Mouse (Mus musculus) skeletal muscle tissue, adult 2 months (tissue): ENCODE data around the gene Plppr1.
"Not testable (repeated sequence)": the region's sequence is repeated elsewhere in the genome, so short reads cannot be mapped to it uniquely, and the experiment has no call there.

Experiments used
- DNase-seq: peaks from one replicate; pipeline ENCODE4 v3.0.0-alpha.2; 2012; ENCODE audit warnings: low read depth, low spot score

Gene Plppr1

DNA sequence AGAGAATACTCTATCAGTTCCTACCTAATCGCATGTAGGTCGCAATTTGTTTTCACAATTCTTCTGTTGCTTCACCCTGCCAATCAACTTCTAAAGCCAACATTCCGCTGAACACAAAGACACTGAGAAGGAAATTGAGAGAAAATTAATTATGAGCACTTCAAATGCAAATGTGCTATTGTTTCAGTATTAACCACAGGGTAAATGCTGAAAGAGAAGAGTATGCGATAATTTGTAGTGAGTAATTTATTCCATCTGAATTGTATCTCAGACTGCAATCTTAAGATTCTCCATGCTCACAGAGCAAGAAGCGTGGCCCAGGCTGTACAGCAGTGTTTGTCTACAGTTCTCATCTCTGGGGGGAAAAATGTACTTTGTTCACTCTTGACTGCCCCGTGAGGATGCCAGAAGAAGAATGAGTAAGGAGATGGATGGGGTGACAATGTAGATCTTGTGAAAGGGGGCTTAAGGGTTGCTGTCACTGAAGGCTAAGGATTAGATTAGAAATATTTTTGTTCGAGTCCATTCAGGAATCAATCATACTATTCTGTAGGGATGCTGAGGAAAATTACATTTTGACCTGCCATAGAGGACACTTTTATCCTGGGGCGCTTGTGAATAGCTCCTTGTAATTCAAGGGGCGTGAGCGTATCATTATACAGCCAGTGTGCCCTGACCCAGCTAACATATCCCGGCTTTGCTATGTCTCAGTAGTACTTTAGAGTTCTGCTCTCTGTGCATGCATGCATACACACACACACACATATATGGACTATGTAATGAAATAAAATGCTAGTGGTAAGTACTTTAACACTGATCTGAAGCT, 173.3 kb downstream of the Plppr1 start:
- no peak for DNase-seq

DNA sequence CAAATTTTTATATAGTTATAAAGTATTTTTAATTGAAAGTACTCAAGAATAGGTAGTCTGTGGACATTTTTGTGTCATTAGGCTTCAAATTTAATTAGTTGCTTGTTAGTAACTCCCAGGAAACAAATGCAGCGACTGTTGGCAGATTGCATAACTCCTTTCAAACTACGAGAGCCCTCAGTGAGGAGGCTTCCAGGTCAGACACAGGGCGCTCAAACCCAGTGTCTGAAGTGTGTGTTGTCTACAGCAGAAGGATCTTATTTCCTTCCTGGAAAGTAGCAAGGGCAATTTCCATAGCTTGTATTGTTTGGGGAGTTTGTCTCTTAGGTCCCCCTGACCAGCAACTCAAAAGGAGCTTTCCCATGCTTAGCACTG, 173.9 kb downstream of the Plppr1 start:
- DNase-seq, result no peak

DNA sequence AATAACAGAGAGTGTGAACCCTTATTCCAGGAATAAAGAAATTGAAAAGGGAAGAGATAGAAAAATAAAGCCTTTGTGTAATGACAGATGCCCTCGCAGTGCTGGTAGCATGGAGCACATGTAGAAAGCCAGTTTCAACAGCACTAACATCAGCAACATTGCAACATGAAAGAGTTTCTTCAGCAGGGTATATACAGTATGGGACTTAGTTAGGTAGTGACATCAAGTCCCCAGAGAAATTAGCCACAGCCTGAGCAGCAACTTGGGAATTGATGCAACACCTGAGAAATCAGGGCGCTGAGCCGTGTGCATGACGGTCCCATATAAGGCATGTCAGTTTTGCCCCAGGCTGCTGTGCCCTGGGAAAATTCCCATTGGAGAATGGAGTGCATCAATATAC, 179.0 kb downstream of the Plppr1 start:
- no peak for DNase-seq

DNA sequence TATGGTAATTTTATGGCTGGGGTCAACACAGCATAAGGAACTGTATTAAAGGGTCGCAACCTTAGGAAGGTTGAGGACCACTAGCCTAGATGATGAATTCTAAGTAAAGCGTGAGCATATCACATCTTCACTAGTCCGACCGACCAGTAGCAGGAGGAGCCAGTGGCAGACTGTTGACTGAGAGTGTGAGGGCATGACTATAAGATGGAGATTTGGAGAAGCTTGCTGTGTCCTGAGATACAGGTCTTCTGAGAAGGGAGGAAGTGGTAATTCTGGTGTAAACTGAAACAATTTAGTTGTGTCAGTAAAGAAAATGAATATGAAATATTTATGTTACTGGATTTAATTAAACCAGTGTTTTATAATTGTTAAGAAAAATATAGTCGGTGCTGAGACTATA, 180.4 kb downstream of the Plppr1 start:
- no peak for DNase-seq

DNA sequence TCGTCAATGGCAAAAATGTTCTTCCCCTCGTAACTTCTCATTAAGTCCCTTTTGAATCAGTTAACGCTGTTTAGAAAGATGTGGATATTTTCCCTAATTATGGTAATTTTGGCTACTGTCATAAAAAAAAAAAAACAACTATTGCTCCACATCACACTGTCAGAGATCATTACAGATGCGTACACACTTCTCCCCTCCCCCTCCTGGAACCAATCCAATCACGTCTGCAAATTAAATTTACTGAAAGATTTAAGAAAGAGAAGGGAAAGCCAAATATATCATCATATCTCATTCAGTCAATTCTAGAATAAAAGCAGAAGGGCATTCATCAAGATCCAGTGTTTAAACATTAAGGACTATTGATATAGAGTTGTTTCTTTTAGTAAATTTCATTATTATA, 185.7 kb downstream of the Plppr1 start:
- DNase-seq, result no peak

DNA sequence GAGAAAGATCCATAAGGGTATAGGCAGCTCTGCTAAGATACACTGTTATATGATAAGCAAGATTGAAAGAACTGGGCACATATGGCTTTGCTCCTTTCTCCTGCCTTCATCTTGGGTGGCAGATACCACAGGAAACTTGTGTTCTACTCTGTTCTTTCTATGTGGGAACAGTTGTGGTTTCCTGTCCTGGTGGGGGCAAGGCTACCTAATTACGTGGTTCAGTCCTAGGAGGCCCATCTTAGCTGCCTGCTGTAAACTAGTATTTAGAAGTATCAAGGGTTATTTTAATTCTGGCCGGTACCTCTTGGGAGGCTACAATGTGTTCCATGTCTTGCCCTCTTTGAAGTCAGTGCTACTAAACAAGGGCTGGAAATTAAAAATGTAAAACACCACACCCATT, 186.2 kb downstream of the Plppr1 start:
- no peak for DNase-seq

DNA sequence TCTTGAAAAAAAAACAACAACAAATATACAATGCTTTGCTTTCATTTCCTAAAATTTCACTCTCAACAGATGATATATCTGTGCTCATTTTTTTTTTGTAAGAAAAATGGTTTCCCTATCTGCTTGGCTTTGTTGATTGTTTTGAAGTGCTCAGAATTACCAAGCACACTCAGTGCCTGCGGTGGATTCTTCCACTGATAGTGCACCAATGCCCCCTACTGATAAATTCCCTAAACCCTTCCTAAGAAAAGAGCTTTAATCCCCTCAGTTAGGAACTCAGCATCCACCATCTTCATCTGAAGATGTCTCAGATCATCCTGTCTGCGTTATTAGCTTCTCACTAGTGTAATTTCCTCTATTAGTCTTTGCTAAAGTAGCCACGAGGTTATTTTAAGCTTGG, 192.2 kb downstream of the Plppr1 start:
- no peak for DNase-seq

DNA sequence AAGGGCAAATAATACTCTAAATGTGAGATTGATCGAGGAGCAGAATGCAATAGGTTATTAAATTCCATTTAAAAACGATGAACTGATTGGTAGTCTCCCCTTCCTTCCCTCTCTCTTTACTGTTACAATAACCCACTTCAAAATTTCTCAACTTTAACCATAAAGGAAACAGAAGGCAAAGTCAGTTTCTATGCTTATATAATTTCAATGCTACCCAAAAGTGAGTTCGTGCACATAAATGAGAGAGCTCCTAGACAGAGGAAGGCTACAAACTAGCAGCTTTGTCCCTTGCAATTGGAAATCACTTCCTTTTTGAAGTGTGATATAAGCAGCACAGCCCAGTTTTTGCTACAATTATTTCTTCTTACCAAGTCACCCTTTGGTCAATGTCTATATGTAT, 193.1 kb downstream of the Plppr1 start:
- no peak for DNase-seq

DNA sequence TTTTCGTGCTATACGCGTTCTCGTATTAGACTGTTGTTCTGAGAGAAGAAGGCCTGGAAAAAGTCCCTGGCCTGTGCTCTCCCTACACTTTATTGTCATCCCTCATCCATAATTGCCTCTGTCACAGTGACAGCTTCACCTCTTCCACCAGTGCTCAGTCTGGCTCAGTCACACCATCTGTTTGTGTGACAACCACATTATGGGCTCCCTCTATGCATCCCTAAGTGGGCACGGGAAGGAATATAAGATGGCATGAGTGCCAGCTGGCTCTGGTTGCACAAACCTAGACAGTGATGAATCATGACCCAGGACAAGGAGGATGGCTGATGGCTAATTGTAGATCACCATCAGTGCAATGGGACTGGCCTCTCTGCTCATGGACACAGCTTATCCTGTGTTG, 219.4 kb downstream of the Plppr1 start:
- no peak for DNase-seq

DNA sequence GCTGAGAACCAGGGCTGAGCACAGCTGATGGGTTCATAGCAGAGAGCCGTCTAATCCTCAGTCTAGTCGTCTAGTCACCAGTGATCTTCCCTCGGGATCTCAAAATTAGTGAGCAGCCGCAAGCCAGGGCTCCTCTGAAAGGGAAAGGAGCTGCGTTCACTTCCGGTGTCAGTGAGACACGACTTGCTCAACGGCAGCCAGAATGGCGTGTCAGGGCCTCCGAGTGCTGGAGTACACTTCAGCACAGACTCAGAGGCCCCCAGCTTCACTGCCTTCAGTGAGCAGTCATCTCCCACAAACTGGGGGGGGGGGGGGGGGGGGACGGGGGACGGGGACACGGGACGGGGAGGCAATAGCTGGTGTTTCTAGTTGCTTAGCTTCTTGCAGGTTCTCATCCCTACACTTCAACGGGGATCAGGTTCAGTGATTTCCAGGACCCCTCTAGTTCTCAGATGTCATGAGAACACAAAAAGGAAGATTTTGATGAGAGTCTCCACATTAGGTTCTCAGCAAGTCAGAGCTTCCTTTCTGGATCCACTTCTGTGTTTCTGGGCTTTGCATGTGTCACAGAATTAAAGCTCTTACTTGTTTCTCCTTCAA, 225.7 kb downstream of the Plppr1 start:
- DNase-seq, result no peak

DNA sequence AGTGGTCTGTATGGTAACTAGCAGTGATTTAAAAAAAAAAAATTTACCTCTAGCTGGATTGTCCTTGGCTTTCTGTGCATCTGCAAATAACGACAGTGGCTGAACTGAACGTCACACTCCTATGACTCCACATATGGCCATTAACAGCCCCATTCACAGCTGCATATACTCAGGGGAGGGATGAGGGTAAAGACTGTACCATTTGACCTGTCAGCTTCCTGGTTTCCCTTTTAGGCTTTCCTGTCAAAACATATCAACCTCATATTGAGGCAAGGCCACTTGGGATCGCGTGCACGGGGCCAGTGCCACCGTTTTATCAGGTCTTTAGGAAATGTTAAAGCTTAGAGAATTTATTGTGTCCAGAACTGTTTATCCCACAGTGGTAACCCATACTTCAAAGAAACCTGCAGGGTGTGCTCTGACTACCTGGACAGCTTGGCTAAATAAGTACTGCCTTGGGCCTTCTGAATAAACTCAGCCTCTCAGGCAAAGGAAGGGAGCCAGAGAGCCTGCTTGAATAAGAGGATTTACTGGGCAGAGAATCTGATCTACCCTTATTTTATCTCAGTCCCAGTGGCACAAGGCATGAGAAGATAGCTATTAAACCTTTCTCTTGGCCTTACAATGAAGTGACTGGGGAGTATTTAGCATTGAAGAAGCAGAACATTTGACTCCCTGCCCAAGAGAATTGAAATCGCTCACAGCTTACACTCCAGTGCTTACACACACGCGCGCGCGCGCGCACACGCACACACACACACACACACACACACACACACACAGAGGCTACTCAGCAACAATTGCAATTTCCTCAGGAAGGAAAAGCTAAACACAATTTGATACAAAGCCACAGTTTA, 226.5 kb downstream of the Plppr1 start:
- DNase-seq, result no peak

DNA sequence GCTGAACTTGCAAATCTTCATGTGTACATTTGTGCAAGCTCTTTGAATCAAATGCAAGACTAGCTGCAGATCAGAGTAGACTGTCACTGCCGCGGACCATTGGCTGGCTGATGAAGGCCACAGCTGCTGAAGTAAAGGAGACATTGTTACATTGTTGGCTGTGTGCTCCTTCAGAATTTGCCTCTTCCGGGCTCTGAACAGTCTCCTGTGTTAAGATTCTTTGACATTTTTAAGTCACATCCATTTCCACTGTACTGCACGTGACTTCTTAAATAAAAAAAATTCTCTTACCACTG, 227.1 kb downstream of the Plppr1 start:
- DNase-seq, result no peak

DNA sequence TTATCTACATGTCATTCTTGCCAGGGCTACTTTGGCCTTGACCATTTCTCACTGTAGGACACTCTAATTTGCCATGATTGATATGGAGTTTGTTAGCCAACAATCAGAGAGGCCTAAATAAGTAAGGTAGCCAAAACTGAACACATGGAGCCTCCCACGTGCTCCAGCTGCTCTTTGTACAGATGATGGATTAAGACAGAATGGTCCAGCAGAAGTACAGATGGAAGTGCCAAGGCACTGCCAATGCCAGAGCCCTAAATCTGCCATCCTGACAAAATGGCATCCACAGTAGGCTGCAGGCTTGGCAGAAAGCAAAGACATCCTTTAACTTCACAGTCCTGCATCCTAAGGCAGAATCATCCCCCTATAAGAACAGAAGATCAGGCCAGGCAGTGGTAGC, 237.4 kb downstream of the Plppr1 start:
- DNase-seq, result no peak

DNA sequence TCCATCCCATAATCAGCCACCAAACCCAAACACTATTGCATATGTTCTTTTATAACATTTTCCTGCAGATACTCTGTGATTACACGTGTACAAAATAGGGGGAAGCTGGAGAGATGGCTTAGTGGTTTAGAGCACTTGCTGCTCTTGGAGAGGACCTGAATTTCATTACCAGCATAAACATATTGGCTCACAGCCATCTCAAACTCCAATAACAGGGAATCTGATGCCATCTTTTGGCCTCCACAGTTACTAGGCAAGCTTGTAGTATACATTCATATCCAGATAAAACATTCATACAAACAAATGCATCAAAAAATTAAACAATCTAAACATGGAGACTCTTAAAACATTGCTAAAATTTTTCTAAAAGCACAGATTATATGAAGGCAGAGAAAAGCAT, 240.5 kb downstream of the Plppr1 start:
- DNase-seq, result no peak

DNA sequence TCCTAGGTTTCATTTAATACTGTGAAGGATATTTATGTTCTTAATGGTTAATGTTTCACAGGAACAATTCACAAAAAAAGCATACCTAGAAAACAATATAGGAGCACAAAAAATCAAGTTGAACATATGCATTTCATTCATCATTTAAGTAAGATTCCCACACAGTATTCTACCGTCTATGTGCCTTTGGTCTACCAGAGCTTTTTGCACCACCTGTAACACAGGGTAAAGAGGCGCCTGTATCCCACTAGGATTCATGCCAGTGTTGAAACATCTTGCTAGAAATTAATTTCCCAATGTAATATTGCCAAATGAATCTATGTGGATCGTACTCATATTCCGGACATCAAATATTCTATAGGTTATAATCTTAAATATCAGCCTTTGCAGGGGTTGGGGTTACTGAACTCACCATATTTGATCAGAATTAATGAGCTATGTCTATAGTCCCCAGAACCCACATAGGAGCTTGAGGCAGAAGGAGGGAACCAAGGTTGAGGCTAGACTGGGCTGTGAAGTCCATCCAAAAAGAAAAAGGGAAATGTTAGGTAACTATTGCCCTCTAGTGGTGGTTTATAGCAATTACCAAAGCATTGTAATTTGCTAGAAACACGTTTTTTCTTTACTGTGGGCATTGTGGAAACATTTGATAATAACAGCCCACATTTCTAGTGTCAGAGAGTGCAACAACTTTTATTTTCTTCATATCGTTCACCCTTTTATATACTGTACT, 263.0 kb downstream of the Plppr1 start:
- DNase-seq, result peak; percentile 2

DNA sequence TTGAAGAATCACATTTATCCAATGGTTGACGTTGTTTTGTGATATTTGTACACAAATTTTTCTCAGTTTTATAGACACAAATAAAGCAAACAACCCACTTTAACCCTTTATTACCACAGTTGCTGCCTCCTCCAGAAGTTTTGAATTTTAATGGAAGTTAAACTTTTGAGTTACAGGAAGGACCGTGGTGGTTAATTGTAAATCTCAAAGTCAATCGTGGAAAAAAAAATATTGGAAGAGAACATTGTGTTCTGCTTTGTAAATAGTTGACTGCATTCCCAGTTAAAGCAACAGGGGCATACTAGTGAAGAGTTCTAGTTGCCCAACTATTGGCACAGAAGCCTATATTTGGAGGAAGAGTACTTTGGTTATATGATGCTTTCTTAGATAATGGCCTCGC, 278.9 kb downstream of the Plppr1 start:
- not testable (repeated sequence) for DNase-seq

DNA sequence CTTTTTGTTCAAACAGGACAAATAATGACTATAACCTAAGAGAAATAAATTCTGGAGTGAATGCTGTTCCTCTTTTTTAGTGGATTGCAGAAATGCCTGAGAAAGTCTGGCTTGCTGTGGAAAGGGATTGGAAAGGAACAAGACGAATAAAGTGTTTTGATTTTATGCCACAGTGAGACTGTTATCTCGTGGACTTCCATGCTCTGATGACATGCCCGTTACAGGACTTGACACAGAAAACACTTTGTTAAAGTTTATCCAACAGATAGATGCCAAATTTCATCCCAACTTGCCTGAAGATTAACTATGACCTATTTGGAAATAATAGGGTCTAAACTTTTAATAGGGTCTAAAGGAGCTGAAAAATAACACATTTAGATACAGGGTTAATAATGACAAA, 281.0 kb downstream of the Plppr1 start:
- DNase-seq, result not testable (repeated sequence)

DNA sequence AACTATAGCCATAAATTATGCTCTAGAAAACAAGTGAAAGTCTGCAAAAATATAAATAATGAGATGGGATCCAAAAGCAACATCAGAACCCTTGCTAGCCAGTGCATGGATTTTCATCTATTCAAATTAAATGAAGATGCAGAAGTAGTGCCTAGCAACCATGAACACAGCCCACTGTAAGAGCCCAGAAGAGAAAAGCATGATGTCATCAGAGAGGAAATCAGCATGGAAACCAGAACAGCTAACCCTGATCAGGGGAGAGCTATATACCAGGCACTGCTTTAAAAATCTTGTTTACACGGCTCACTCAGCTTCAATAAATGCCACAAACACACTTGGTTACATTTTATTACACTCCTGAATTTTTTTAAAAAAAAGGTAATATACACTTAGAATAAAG, 288.9 kb downstream of the Plppr1 start:
- DNase-seq, result not testable (repeated sequence)

DNA sequence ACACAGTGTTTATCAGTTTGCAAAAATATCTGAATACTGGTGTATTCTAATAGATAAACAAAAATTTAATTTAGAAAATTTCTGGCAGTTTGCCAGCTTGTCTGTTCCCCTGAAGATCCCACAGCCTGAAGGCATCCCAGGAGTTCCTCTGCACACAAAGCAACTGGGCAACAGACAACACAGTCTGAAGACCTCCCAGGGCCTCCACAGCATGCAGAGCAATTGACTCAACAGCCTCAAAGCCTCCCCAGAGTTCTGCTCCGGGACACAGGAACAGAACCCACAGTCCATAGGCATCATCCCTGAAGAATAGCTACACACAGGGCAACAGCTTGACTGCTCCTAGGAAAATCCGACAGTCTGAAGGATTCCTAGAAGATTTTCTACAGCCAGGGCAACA, 289.6 kb downstream of the Plppr1 start:
- DNase-seq, result no peak

DNA sequence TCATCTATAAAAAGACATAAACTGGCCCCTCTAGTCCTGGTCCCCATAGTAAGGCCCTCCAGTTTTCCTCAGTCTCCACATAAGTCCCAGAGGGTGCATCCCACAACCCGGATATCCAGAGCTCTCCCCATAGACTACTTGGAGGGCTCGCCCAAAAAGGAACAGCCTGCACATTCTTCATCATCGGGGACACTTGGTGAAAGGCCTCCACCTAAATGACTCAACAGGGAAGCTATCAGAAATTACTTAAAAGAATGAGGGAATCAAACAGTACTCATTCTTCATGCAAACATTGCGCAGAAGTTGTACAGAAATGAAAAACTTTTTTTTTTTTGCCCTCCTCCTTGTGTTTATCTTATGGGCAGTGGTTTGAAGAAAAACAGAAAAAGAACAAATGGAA, 291.4 kb downstream of the Plppr1 start:
- DNase-seq, result no peak

DNA sequence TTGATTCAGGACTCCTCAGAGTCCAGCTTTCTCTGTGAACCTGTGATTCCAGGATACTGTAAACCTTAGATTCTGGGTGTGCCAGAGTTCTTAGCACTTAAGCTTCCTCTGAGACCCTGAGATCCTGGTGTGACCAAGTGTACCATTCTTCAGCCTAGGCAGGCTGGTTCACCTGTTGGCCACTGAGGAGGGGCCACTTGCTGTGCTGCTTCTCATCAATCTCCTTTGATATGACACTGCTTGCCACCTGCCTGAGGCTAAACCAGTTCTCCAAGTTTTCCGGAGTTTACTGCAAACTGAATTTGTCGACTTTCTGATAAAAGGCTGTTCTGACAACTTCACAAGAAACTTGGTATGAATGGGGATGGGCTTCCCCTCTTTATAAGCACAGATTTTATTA, 298.0 kb downstream of the Plppr1 start:
- no peak for DNase-seq

DNA sequence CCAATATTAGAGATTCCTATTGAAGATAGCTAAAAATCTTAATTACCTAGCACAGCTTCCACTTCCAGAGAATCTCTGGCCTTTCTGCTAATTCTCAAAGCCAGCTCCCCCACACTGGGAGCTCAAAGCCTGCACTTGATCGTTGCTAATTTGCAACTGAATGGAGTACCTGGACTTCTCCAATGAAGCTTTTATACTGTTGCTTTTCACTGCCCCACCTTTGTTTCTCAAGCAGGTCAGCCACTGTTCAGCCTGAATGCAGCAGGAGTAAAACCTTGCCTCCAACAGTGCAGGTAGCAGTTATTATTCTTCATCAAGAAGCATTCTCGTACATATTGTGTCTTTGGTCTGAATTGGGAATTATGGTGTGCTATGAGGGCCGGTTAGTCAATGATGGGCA, 309.0 kb downstream of the Plppr1 start:
- DNase-seq, result not testable (repeated sequence)
